Mouse (Mus musculus): ENCODE measurements at regions not wholly inside any gene's neighbourhood (a gene's known extent, or its start where the extent isn't known, plus 50 kb on each side); places are given as distances from the start of the nearest gene placed in this dataset.

GRCm38 (mm10) chr3:130796531-130796930 lies 66.3 kb upstream of the Rpl34 start:
- H3K27me3 ChIP-seq (ENCODE audit: insufficient read depth, low read length), result no peaks in the 10 kb centered on the region
- 86% methylated on average over 8 of the region's 8 CpGs for WGBS

GRCm38 (mm10) chr3:130795396-130795795 lies 65.2 kb upstream of the Rpl34 start:
- no peaks in the 10 kb centered on the region for H3K9me3 ChIP-seq (ENCODE audit: low read length)
- ATAC-seq (no peak), DNase-seq (ENCODE audit: low spot score) (no peak)
- no peaks in the 10 kb centered on the region for H3K36me3 ChIP-seq (ENCODE audit: insufficient read depth, low read length)
- H3K4me1 ChIP-seq (ENCODE audit: insufficient read depth, low read length), result no peaks in the 10 kb centered on the region
- H3K9ac ChIP-seq (replicated peaks; ENCODE audit: low read length), result no peak overlapping the region
- H3K27me3 ChIP-seq (ENCODE audit: insufficient read depth, low read length), result no peaks in the 10 kb centered on the region
- 79% methylated on average over 4 of the region's 4 CpGs for WGBS
- no peak overlapping the region for H3K4me3 ChIP-seq (ENCODE audit: low read length)
- no peak for TF ChIP-seq CTCF (IDR thresholded peaks at IDR 0.05; ENCODE audit: low read depth)
- H3K4me2 ChIP-seq (ENCODE audit: low read depth, low read length), result no peak overlapping the region
- H3K27ac ChIP-seq, result no peak overlapping the region

More at GRCm38 (mm10) chr3:130796531-130796930, 66.3 kb upstream of the Rpl34 start:
- H3K36me3 ChIP-seq (ENCODE audit: insufficient read depth, low read length), result no peaks in the 10 kb centered on the region
- no peak for TF ChIP-seq CTCF (IDR thresholded peaks at IDR 0.05; ENCODE audit: low read depth)
- H3K9me3 ChIP-seq (ENCODE audit: low read length), result no peaks in the 10 kb centered on the region
- no peak overlapping the region for H3K4me3 ChIP-seq (ENCODE audit: low read length)
- H3K27ac ChIP-seq, result no peak overlapping the region
- no peak overlapping the region for H3K4me2 ChIP-seq (ENCODE audit: low read depth, low read length)
- no peak overlapping the region for H3K9ac ChIP-seq (replicated peaks; ENCODE audit: low read length)
- ATAC-seq, result no peak
- DNase-seq (ENCODE audit: low spot score), result no peak
- H3K4me1 ChIP-seq (ENCODE audit: insufficient read depth, low read length), result no peaks in the 10 kb centered on the region

- Histone ChIP-seq H3K27ac (no peak overlapping the region), H3K36me3 (ENCODE audit: insufficient read depth, low read length) (no peaks in the 10 kb centered on the region), H3K4me2 (ENCODE audit: low read depth, low read length) (no peak overlapping the region), H3K9ac (replicated peaks; ENCODE audit: low read length) (no peak overlapping the region), H3K4me3 (ENCODE audit: low read length) (no peak overlapping the region), H3K4me1 (ENCODE audit: insufficient read depth, low read length) (no peaks in the 10 kb centered on the region), H3K27me3 (ENCODE audit: insufficient read depth, low read length) (no peaks in the 10 kb centered on the region), H3K9me3 (ENCODE audit: low read length) (no peaks in the 10 kb centered on the region)
- ATAC-seq (no peak), DNase-seq (ENCODE audit: low spot score) (peak; percentile 12)
- WGBS, result 44% methylated on average over 11 of the region's 13 CpGs
- TF ChIP-seq CTCF (IDR thresholded peaks at IDR 0.05; ENCODE audit: low read depth), result peak; percentile 36
Measured at GRCm38 (mm10) chr3:130794142-130794925, 64.1 kb upstream of the Rpl34 start.

- 86% methylated on average over 11 of the region's 11 CpGs for WGBS
- no peaks in the 10 kb centered on the region for H3K27me3 ChIP-seq (ENCODE audit: insufficient read depth, low read length)
- no peaks in the 10 kb centered on the region for H3K4me1 ChIP-seq (ENCODE audit: insufficient read depth, low read length)
- H3K36me3 ChIP-seq (ENCODE audit: insufficient read depth, low read length), result no peaks in the 10 kb centered on the region
- no peak for TF ChIP-seq CTCF (IDR thresholded peaks at IDR 0.05; ENCODE audit: low read depth)
- no peak for DNase-seq (ENCODE audit: low spot score)
- no peaks in the 10 kb centered on the region for H3K9me3 ChIP-seq (ENCODE audit: low read length)
- no peak overlapping the region for H3K27ac ChIP-seq
- H3K4me3 ChIP-seq (ENCODE audit: low read length), result no peak overlapping the region
- H3K4me2 ChIP-seq (ENCODE audit: low read depth, low read length), result no peak overlapping the region
- H3K9ac ChIP-seq (replicated peaks; ENCODE audit: low read length), result no peak overlapping the region
- ATAC-seq, result no peak
Measured at GRCm38 (mm10) chr3:130780706-130781240, 50.6 kb upstream of the Rpl34 start.

All from hindbrain, postnatal 0 days (tissue).